Mouse (Mus musculus) erythroblast, embryonic 14.5 days (primary cell): ENCODE data around the gene Ambra1.

ENCODE experiments used
- GATA1 ChIP-seq: IDR thresholded peaks from 2 replicates; pipeline ENCODE4 v1.6.1; 2012; ENCODE audit warnings: low read length, inconsistent platforms, mixed read lengths
- TAL1 ChIP-seq: IDR thresholded peaks from 3 replicates; pipeline ENCODE4 v1.6.1; 2012; ENCODE audit warnings: low read length, inconsistent platforms, mixed read lengths

DNA sequence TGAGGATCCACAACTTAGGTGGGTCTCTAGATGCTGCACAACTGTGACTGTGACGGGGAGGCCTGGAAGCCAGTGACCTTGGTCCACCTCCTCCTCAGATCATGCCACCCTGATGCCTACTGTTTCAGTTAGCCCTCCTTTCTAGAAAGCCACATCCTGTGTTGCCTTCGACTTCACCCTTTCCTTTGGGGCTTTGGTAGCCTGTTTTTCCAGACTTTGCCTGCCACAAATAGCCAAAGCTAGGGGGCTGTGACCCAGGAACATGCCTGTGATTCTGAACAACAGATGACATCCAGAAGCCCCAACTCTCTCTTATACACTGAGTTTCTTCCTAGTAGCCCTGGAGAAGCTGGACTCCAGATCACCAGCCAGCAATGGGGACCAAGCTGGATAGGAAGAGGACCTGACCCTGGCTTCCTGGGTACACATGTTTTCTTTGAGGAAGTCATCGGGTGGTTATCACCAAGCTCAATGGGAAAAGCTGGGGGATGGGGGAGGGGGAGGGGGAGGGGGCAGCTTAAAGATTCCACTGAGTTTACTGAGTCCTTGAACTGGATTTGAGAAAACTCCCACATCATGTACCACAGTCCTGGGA, 234.8 kb downstream of the Ambra1 start:
- TF ChIP-seq GATA1 (no peak), TAL1 (no peak)
